Mouse (Mus musculus) CH12.LX (cell line): ENCODE data around the gene Tacc2.

ENCODE experiments used
- CTCF ChIP-seq, 2 experiments: IDR thresholded peaks in 1 of 2; conservative IDR thresholded peaks in 1 of 2; 2 replicates each; pipeline ENCODE4 v1.5.1; 2011 to 2012; ENCODE audit warnings: low read depth in 2 of 2, low read length in 2 of 2, improper control_type of control experiment in 1 of 2, inconsistent platforms in 1 of 2, mild to moderate bottlenecking in 1 of 2, moderate library complexity in 1 of 2
- EP300 ChIP-seq: IDR thresholded peaks from 2 replicates; pipeline ENCODE4 v1.6.1; 2011; ENCODE audit warnings: low read length, improper control_type of control experiment
- KAT2A ChIP-seq: IDR thresholded peaks from 2 replicates; pipeline ENCODE4 v1.6.1; 2012; ENCODE audit warnings: low read length, improper control_type of control experiment, inconsistent platforms; ENCODE audit not compliant: insufficient replicate concordance
- MAX ChIP-seq: IDR thresholded peaks from 2 replicates; pipeline ENCODE4 v1.6.1; 2011; ENCODE audit warnings: low read length, improper control_type of control experiment
- MYC ChIP-seq: IDR thresholded peaks from 2 replicates; pipeline ENCODE4 v1.6.1; 2011; ENCODE audit warnings: low read depth, mild to moderate bottlenecking, improper control_type of control experiment, low read length
- NRF1 ChIP-seq: IDR thresholded peaks from 2 replicates; pipeline ENCODE4 v1.6.1; 2014; ENCODE audit warnings: low read depth, mild to moderate bottlenecking, inconsistent platforms, low read length, improper control_type of control experiment, moderate library complexity
- POLR2A ChIP-seq: IDR thresholded peaks from 2 replicates; pipeline ENCODE4 v1.6.1; 2011; ENCODE audit warnings: low read depth, mild to moderate bottlenecking, improper control_type of control experiment, low read length
- POLR2AphosphoS2 ChIP-seq: IDR thresholded peaks from 2 replicates; pipeline ENCODE4 v1.6.1; 2011; ENCODE audit warnings: low read depth, low read length, improper control_type of control experiment
- RCOR1 ChIP-seq: conservative IDR thresholded peaks from 2 replicates; pipeline ENCODE4 v1.6.1; 2012; ENCODE audit warnings: low read depth, mild to moderate bottlenecking, inconsistent platforms, low read length, improper control_type of control experiment
- USF1 ChIP-seq: IDR thresholded peaks from 2 replicates; pipeline ENCODE4 v1.6.1; 2014; ENCODE audit warnings: low read depth, mild to moderate bottlenecking, inconsistent platforms, low read length, improper control_type of control experiment
- ZKSCAN1 ChIP-seq: IDR thresholded peaks from 2 replicates; pipeline ENCODE4 v1.6.1; 2012; ENCODE audit warnings: low read depth, inconsistent platforms, low read length, improper control_type of control experiment, borderline replicate concordance

GRCm38 (mm10) chr7:130726724-130727422 lies 149.6 kb downstream of the Tacc2 start:
- TF ChIP-seq MAX (no peak), EP300 (no peak), RCOR1 (no peak), CTCF (conservative IDR thresholded peaks at IDR 0.05 in 1 of 2, IDR thresholded peaks at IDR 0.05 in 1 of 2; ENCODE audit: low read depth in 2 of 2, low read length in 2 of 2) (no peak), POLR2A (no peak), NRF1 (no peak), ZKSCAN1 (no peak), KAT2A (no peak), POLR2AphosphoS2 (no peak), MYC (no peak), USF1 (no peak)
